Mouse (Mus musculus): ENCODE results near the gene Ube2ql1. TPM values are rescaled to one million over a fixed set of nuclear protein-coding genes. Genes with fewer than 3 reads are reported as not detected.

The Ube2ql1 gene
- polyA plus RNA-seq, 1 experiment from 2014 or later = 14.2 TPM

DNA sequence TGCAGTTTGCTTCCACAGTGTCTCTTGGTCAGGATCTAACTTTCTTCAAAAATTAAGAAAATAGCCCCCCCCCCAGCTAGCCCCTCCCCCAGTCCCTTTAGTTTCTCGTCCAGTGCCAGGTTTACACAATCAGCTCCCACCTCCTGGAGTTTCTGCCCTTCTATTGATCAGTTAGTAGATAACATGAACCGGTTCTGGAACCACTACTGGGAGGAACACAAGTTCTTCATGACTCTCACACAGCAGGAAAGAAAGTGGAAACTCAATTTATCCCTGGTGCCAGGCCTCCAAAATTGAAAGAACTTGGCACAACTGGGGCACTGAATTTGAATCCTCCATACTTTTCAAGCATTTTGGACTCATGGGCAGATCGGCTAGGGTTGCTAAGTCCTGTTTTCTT lies 85.2 kb downstream of the Ube2ql1 start:
- Histone ChIP-seq H3K36me3 (ENCODE audit: control insufficient read depth, insufficient read depth, low read length) (no peaks in the 10 kb centered on the region), H3K27me3 (ENCODE audit: control insufficient read depth, insufficient read depth, low read length) (no peaks in the 10 kb centered on the region), H3K9ac (ENCODE audit: low read depth, low read length) (no peak overlapping the region), H3K9me3 (ENCODE audit: control insufficient read depth, low read length) (no peaks in the 10 kb centered on the region), H3K4me2 (replicated peaks; ENCODE audit: low read depth, low read length) (no peak overlapping the region), H3K27ac (ENCODE audit: low read depth, low read length) (no peak overlapping the region), H3K4me1 (replicated peaks; ENCODE audit: control insufficient read depth, insufficient read depth, low read length) (no peaks in the 10 kb centered on the region), H3K4me3 (ENCODE audit: low read depth, low read length) (no peak overlapping the region)
- WGBS = 71% methylated on average over 3 of the region's 3 CpGs
- ATAC-seq (ENCODE audit: low FRiP score) (no peak), DNase-seq (ENCODE audit: low spot score) (no peak)

Other genes with a start within 250 kb of the Ube2ql1 start
- 114 and 134 TPM in 2 replicates for gene Nsun2, start 206.1 kb downstream of the Ube2ql1 start, polyA plus RNA-seq (2014; fragmentation: Nextera tagmentation; extraction: Ambion mirVana)
- 8.4 and 8.8 TPM in 2 replicates for gene Tent4a, start 205.3 kb downstream of the Ube2ql1 start, polyA plus RNA-seq (2014; fragmentation: Nextera tagmentation; extraction: Ambion mirVana)
- 21.5 TPM in 2 replicates for gene Srd5a1, start 128.4 kb downstream of the Ube2ql1 start, polyA plus RNA-seq (2014; fragmentation: Nextera tagmentation; extraction: Ambion mirVana)
- 227 and 230 TPM in 2 replicates for gene Med10, start 62.5 kb upstream of the Ube2ql1 start, polyA plus RNA-seq (2014; fragmentation: Nextera tagmentation; extraction: Ambion mirVana)

Data from hindbrain, embryonic 11.5 days (tissue).